Mouse (Mus musculus): Measurements from ENCODE around the gene Nxf1. TPM values are rescaled to one million over a fixed set of nuclear protein-coding genes. Genes with fewer than 3 reads are reported as not detected.

Nxf1 gene
- polyA plus RNA-seq, 1 experiment from 2014 or later = 120 TPM

DNA sequence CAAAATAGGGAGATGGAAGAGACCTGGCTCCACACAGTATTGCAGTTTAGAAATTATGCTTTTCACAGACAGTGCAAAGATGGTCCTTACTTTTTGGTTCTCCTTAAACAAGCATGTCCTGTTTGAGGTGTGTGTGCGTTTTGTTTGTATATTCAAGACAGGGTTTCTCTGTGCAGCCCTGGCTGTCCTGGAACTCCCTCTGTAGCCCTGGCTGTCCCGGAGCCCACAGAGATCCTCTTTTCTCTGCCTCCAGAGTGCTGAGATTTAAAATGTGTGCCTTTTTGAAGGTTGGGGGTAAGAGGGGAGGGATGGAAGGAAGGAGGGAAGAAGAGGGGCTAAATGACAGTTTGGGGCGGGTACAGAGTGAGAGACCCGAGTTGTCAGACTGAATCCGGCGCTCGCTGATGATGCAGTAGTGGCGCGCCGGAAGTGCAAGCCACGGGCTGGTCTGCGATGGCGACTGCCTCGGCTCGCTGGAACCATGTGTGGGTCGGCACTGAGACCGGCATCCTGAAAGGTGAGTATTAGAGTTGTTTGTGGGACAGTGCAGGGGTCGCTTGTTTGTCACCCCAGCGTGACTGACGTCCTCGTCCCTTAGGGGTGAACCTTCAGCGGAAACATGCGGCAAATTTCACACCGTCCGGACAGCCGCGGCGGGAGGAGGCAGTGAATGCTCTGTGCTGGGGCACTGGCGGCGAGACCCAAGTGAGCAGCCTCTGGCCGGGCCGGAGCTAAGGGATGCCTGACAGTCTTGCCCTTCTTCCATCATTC is 21.3 kb upstream of the Nxf1 start, which contains the start of gene Wdr74:
Gene Wdr74, plus strand, starts transcription at position 439 of the 771 bp plus-strand sequence.
- Histone ChIP-seq H3K36me3 (ENCODE audit: control insufficient read depth, insufficient read depth, low read length) (peaks cover 10% of the 10 kb centered on the region; the same call in 1 of the 2 replicates), H3K9me3 (ENCODE audit: control insufficient read depth, low read length) (no peaks in the 10 kb centered on the region), H3K4me2 (ENCODE audit: low read depth, low read length) (peak within 1 kb of the TSS; percentile 95), H3K27ac (ENCODE audit: low read depth, low read length) (peak within 1 kb of the TSS; percentile 60), H3K4me3 (ENCODE audit: low read depth, low read length) (peak within 1 kb of the TSS; percentile 83), H3K27me3 (ENCODE audit: control insufficient read depth, insufficient read depth, low read length) (no peaks in the 10 kb centered on the region), H3K9ac (replicated peaks; ENCODE audit: low read depth, low read length) (peak within 1 kb of the TSS; percentile 68), H3K4me1 (ENCODE audit: control insufficient read depth, insufficient read depth, low read length) (peaks cover 4% of the 10 kb centered on the region; the same call in 1 of the 2 replicates)
- WGBS = under 1% methylated on average over 32 of the region's 32 CpGs
- ATAC-seq (ENCODE audit: low read depth) = peak; percentile 93

DNA sequence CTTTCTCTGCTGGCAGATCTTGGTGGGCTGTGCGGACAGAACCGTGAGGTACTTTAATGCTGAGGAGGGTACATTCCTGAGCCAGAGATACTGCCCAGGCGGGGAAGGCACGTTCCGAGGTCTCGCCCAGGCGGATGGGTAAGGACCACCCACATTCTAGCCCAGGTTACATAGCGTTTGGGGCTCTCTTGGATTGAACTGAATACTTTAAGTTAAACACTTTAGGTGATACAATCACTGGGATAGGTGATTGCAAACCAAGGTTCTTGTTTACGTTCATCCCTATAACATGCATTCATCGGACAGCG is 20.8 kb upstream of the Nxf1 start:
- Histone ChIP-seq H3K9me3 (ENCODE audit: control insufficient read depth, low read length) (no peaks in the 10 kb centered on the region), H3K27ac (ENCODE audit: low read depth, low read length) (peak overlapping the region; percentile 60; the same call in 1 of the 2 replicates), H3K27me3 (ENCODE audit: control insufficient read depth, insufficient read depth, low read length) (no peaks in the 10 kb centered on the region), H3K4me3 (ENCODE audit: low read depth, low read length) (peak overlapping the region; percentile 83), H3K4me1 (ENCODE audit: control insufficient read depth, insufficient read depth, low read length) (peaks cover 8% of the 10 kb centered on the region; the same call in 1 of the 2 replicates), H3K4me2 (ENCODE audit: low read depth, low read length) (peak overlapping the region; percentile 95), H3K36me3 (ENCODE audit: control insufficient read depth, insufficient read depth, low read length) (peaks cover 12% of the 10 kb centered on the region; the same call in 1 of the 2 replicates), H3K9ac (replicated peaks; ENCODE audit: low read depth, low read length) (peak overlapping the region; percentile 68)
- 3% methylated on average over 11 of the region's 11 CpGs for WGBS
- peak; percentile 29 for ATAC-seq (ENCODE audit: low read depth)

DNA sequence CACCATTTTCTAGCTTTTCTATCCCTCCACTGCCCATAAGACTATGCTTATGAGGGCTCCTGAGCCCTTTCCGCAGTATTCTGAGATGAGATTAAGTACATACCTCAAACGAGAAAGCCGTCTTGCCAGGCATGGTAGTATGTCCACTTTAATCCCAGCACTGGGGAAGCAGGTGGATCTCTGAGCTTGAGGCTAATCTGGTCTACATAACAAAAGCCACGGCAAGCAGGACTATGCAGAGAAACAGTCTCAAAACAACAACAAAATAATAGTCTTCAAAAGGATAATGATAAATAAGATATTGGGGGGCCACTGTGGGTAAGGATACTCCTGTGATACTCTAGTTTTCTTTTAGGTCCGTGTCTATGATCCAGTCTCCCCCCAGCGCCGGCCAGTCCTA is 18.0 kb upstream of the Nxf1 start:
- H3K36me3 ChIP-seq (ENCODE audit: control insufficient read depth, insufficient read depth, low read length) = peaks cover 23% of the 10 kb centered on the region; the same call in 1 of the 2 replicates
- no peak overlapping the region for H3K27ac ChIP-seq (ENCODE audit: low read depth, low read length)
- no peak overlapping the region for H3K4me2 ChIP-seq (ENCODE audit: low read depth, low read length)
- no peak for ATAC-seq (ENCODE audit: low read depth)
- peaks cover 15% of the 10 kb centered on the region for H3K4me1 ChIP-seq (ENCODE audit: control insufficient read depth, insufficient read depth, low read length)
- H3K9ac ChIP-seq (replicated peaks; ENCODE audit: low read depth, low read length) = no peak overlapping the region
- no peaks in the 10 kb centered on the region for H3K27me3 ChIP-seq (ENCODE audit: control insufficient read depth, insufficient read depth, low read length)
- no peak overlapping the region for H3K4me3 ChIP-seq (ENCODE audit: low read depth, low read length)
- H3K9me3 ChIP-seq (ENCODE audit: control insufficient read depth, low read length) = no peaks in the 10 kb centered on the region
- 96% methylated on average over 7 of the region's 7 CpGs for WGBS

DNA sequence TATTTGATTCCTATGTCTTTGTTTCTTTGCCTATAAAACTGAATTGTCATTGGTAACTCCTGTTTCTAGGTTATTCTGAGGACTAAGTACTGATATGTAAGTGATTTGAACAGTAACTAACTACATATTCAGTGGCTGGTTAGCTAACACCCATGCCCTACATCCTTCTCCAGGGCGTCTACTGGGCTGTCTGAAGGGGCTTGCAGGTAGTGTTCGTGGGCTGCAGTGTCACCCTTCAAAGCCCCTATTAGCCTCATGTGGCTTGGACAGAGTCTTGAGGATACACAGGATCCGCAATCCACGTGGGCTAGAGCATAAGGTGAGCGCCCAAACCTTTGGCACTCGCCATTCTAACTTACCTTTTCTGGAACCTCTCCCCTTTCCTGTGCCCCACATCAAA is 17.2 kb upstream of the Nxf1 start:
- H3K27ac ChIP-seq (ENCODE audit: low read depth, low read length) = no peak overlapping the region
- H3K9ac ChIP-seq (replicated peaks; ENCODE audit: low read depth, low read length) = no peak overlapping the region
- H3K4me2 ChIP-seq (ENCODE audit: low read depth, low read length) = no peak overlapping the region
- H3K27me3 ChIP-seq (ENCODE audit: control insufficient read depth, insufficient read depth, low read length) = no peaks in the 10 kb centered on the region
- peaks cover 15% of the 10 kb centered on the region for H3K4me1 ChIP-seq (ENCODE audit: control insufficient read depth, insufficient read depth, low read length)
- H3K36me3 ChIP-seq (ENCODE audit: control insufficient read depth, insufficient read depth, low read length) = peaks cover 28% of the 10 kb centered on the region
- 94% methylated on average over 6 of the region's 6 CpGs for WGBS
- no peak for ATAC-seq (ENCODE audit: low read depth)
- H3K9me3 ChIP-seq (ENCODE audit: control insufficient read depth, low read length) = no peaks in the 10 kb centered on the region
- no peak overlapping the region for H3K4me3 ChIP-seq (ENCODE audit: low read depth, low read length)

DNA sequence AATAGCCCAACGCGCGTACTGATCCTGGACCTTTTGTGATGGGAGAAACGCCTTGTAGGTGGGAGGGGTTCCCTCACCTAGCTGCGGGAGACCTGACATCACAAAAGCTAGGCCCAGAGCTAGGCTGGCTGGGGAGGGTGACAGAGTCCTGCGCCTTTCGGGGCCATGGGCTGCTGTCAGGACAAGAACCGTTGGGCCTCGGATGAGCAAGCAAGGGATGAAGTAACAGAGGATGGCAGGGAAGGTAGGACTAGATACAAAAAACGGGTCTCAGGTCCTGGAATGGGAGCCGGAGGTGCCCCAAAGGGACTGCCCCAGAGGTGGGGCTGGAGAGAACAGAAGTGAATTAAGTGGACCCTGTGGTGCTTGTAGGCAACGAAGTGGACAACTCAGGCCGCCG is 16.3 kb upstream of the Nxf1 start, which contains the start of gene 1700092M07Rik:
Gene 1700092M07Rik, plus strand, starts transcription at position 116 of the 400 bp plus-strand sequence.
- Histone ChIP-seq H3K9ac (replicated peaks; ENCODE audit: low read depth, low read length) (peak within 1 kb of the TSS; percentile 79), H3K4me3 (ENCODE audit: low read depth, low read length) (peak within 1 kb of the TSS; percentile 83), H3K36me3 (ENCODE audit: control insufficient read depth, insufficient read depth, low read length) (peaks cover 35% of the 10 kb centered on the region), H3K27me3 (ENCODE audit: control insufficient read depth, insufficient read depth, low read length) (no peaks in the 10 kb centered on the region), H3K9me3 (ENCODE audit: control insufficient read depth, low read length) (no peaks in the 10 kb centered on the region), H3K4me1 (ENCODE audit: control insufficient read depth, insufficient read depth, low read length) (peaks cover 11% of the 10 kb centered on the region), H3K27ac (ENCODE audit: low read depth, low read length) (peak within 1 kb of the TSS; percentile 93), H3K4me2 (ENCODE audit: low read depth, low read length) (peak within 1 kb of the TSS; percentile 45)
- no peak; the same call in 1 of the 2 replicates for ATAC-seq (ENCODE audit: low read depth)
- WGBS = 71% methylated on average over 14 of the region's 14 CpGs

DNA sequence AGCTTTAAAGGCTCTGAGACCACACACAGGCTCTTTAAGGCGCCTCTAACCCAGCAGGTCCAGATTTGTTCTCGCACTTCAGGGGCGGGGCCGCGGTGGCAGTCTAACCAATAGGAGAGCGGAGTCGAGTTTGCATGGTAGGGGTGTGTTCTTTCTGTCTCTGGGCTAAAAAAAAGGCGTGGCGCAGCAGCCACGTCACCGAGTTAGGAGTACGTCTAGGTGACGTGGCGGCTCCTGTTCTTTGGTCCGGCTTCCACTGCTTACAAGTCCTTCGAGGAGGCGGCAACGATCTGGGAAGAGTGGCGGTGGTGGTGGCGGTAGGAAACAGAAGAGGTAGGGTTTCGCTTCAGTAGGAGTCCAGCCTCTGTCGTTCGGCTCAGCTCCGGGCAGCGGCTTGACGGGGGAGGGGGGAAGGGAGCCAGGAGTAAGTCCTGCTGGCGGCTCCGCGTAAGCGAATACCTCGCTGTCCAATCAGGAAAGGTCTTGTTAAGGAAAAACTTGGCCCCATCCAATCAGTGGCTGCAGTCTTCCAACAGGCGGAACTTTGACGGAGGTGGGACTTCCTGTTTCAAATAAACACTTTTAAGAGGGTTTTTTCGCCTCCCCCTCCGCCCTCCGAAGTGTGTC is 15.5 kb upstream of the Nxf1 start, which contains the start of gene Stx5a:
Gene Stx5a, plus strand, starts transcription at position 171 of the 627 bp plus-strand sequence.
- H3K9me3 ChIP-seq (ENCODE audit: control insufficient read depth, low read length) = no peaks in the 10 kb centered on the region
- no peaks in the 10 kb centered on the region for H3K27me3 ChIP-seq (ENCODE audit: control insufficient read depth, insufficient read depth, low read length)
- peak within 1 kb of the TSS; percentile 97 for H3K4me2 ChIP-seq (ENCODE audit: low read depth, low read length)
- H3K9ac ChIP-seq (replicated peaks; ENCODE audit: low read depth, low read length) = peak within 1 kb of the TSS; percentile 79
- H3K4me3 ChIP-seq (ENCODE audit: low read depth, low read length) = peak within 1 kb of the TSS; percentile 83
- peaks cover 11% of the 10 kb centered on the region for H3K4me1 ChIP-seq (ENCODE audit: control insufficient read depth, insufficient read depth, low read length)
- ATAC-seq (ENCODE audit: low read depth) = peak; percentile 97
- WGBS = under 1% methylated on average over 36 of the region's 36 CpGs
- H3K36me3 ChIP-seq (ENCODE audit: control insufficient read depth, insufficient read depth, low read length) = peaks cover 41% of the 10 kb centered on the region
- H3K27ac ChIP-seq (ENCODE audit: low read depth, low read length) = peak within 1 kb of the TSS; percentile 93

DNA sequence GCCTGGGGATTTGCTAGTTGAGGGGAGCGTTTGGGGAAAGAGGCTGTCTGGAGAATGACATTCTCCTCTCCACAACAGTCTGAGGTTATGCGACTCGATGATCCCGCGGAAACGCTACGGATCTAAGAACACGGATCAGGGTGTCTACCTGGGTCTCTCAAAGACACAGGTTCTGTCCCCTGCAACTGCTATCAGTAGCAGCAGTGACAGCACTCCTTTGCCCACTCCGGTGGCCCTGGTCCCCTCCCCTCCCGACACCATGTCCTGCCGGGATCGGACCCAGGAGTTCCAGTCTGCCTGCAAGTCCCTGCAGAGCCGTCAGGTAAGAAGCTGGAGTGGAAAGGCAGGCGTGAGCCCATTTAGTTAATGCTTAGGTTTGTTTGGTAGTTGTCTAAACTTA is 14.7 kb upstream of the Nxf1 start:
- no peak for ATAC-seq (ENCODE audit: low read depth)
- 22% methylated on average over 14 of the region's 14 CpGs for WGBS
- no peaks in the 10 kb centered on the region for H3K9me3 ChIP-seq (ENCODE audit: control insufficient read depth, low read length)
- H3K9ac ChIP-seq (replicated peaks; ENCODE audit: low read depth, low read length) = peak overlapping the region; percentile 79
- H3K4me3 ChIP-seq (ENCODE audit: low read depth, low read length) = peak overlapping the region; percentile 83
- H3K4me2 ChIP-seq (ENCODE audit: low read depth, low read length) = peak overlapping the region; percentile 97
- H3K27me3 ChIP-seq (ENCODE audit: control insufficient read depth, insufficient read depth, low read length) = no peaks in the 10 kb centered on the region
- H3K4me1 ChIP-seq (ENCODE audit: control insufficient read depth, insufficient read depth, low read length) = peaks cover 11% of the 10 kb centered on the region
- H3K27ac ChIP-seq (ENCODE audit: low read depth, low read length) = peak overlapping the region; percentile 93; the same call in 1 of the 2 replicates
- peaks cover 49% of the 10 kb centered on the region for H3K36me3 ChIP-seq (ENCODE audit: control insufficient read depth, insufficient read depth, low read length)

DNA sequence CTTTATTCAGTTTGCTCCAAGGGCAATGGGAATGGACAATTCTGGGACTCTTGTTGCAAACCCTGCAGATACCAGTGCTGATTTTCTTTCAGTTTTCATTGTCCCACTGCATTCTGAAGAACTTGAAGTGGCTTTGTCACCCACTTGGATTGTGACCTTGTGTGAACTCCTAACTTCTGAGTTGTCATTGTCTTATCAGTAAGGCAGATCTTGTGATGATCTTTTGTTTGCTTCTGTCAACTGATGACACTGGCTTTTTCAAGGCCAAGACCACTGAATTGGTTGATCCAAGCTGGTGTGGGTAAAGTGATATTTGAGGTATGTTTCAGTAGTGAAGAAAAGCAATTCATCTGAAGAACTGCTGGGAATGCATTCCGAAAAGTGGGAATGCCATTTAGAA is 11.5 kb upstream of the Nxf1 start:
- Histone ChIP-seq H3K9ac (replicated peaks; ENCODE audit: low read depth, low read length) (no peak overlapping the region), H3K4me2 (ENCODE audit: low read depth, low read length) (no peak overlapping the region), H3K27me3 (ENCODE audit: control insufficient read depth, insufficient read depth, low read length) (no peaks in the 10 kb centered on the region), H3K36me3 (ENCODE audit: control insufficient read depth, insufficient read depth, low read length) (peaks cover 66% of the 10 kb centered on the region), H3K27ac (ENCODE audit: low read depth, low read length) (no peak overlapping the region), H3K4me3 (ENCODE audit: low read depth, low read length) (no peak overlapping the region), H3K4me1 (ENCODE audit: control insufficient read depth, insufficient read depth, low read length) (peaks cover 11% of the 10 kb centered on the region), H3K9me3 (ENCODE audit: control insufficient read depth, low read length) (no peaks in the 10 kb centered on the region)
- ATAC-seq (ENCODE audit: low read depth) = no peak
- 100% methylated on average over 1 of the region's 1 CpGs for WGBS

DNA sequence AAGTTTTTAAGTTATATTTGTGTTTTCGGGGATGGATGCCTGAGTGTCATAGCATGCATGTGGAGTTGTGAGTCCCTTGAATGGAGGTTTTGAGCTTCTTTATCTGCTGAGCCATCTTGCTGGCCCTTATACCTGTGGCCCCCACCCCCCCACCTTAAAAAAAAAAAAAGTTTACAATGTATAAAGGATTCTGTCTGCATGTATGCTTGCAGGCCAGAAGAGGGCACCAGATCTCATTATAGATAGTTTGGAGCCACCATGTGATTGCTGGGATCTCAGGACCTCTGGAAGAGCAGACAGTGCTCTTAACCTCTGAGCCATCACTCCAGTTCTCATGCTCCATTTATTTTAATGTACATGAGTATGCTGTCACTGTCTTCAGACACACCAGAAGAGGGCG is 9.5 kb upstream of the Nxf1 start:
- WGBS = 68% methylated on average over 2 of the region's 2 CpGs
- peaks cover 4% of the 10 kb centered on the region for H3K4me1 ChIP-seq (ENCODE audit: control insufficient read depth, insufficient read depth, low read length)
- no peak for ATAC-seq (ENCODE audit: low read depth)
- no peaks in the 10 kb centered on the region for H3K27me3 ChIP-seq (ENCODE audit: control insufficient read depth, insufficient read depth, low read length)
- H3K36me3 ChIP-seq (ENCODE audit: control insufficient read depth, insufficient read depth, low read length) = peaks cover 74% of the 10 kb centered on the region
- H3K4me3 ChIP-seq (ENCODE audit: low read depth, low read length) = no peak overlapping the region
- H3K4me2 ChIP-seq (ENCODE audit: low read depth, low read length) = no peak overlapping the region
- no peaks in the 10 kb centered on the region for H3K9me3 ChIP-seq (ENCODE audit: control insufficient read depth, low read length)
- H3K9ac ChIP-seq (replicated peaks; ENCODE audit: low read depth, low read length) = no peak overlapping the region
- H3K27ac ChIP-seq (ENCODE audit: low read depth, low read length) = no peak overlapping the region
